Mouse (Mus musculus): ENCODE data around the gene Hba-x.

GRCm38 (mm10) chr11:32248350-32248749, 27.9 kb upstream of the Hba-x start:
- TF ChIP-seq GATA1 (IDR thresholded peaks at IDR 0.05; ENCODE audit: borderline replicate concordance, low read length) (no peak), FLI1 (IDR thresholded peaks at IDR 0.05; ENCODE audit: low read length) (no peak)

Measured in megakaryocyte, embryonic 14.5 days (primary cell).